Mouse (Mus musculus): Measurements from ENCODE around the gene Gmfg.

DNA sequence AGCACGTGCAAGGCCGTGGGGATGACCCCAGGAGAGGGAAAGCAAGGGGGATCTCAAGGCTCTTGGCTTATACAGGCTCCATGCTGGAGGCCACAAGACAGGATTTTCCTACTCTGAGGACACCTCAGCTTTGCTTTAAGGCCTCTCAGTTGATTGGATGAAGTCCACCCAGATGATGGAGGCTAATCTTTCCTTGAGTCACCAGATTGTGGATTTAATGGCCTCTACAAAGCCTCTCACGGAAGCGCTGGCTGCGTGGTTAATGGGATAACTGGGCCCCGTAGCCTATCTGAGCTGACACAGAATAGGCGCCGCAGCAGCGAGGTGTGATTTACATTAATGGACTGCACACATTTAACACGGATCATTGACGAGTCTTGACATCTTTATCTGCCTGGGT, 58.2 kb downstream of the Gmfg start:
- TF ChIP-seq GATA1 (IDR thresholded peaks at IDR 0.05; ENCODE audit: borderline replicate concordance, low read length): no peak
- TF ChIP-seq FLI1 (IDR thresholded peaks at IDR 0.05; ENCODE audit: low read length): no peak
